Mouse (Mus musculus) megakaryocyte progenitor cell, adult 5-6 weeks (primary cell): Measurements from ENCODE around the gene Efna3. TPM values are rescaled to one million over a fixed set of nuclear protein-coding genes. Genes with fewer than 3 reads are reported as not detected.

Experiments used
- total RNA-seq, 2 experiments: library from RNA; stranded (forward) in 1 of 2; stranded (reverse) in 1 of 2; fragments of 157-497, 149-512 nt in 1 of 2; fragments of 200-1000 nt in 1 of 2; gene quantifications; 2 replicates each; pipeline versions ENCODE4 v1.2.3 to v1.2.4; 2015 to 2017

The Efna3 gene
- total RNA-seq, 2 experiments from 2014 or later = not detected

Other genes with a start within 250 kb of the Efna3 start
- gene Rusc1, start 229.7 kb downstream of the Efna3 start, total RNA-seq (2015) = 21.6 and 23.4 TPM in 2 replicates
- 16.4 and 18.2 TPM in 2 replicates for gene Rusc1, start 229.7 kb downstream of the Efna3 start, total RNA-seq (2017)
- not detected in 2 replicates for gene Gm43738, start 221.9 kb downstream of the Efna3 start, total RNA-seq (2015)
- gene Gm43738, start 221.9 kb downstream of the Efna3 start, total RNA-seq (2017) = not detected in 2 replicates
- gene Fdps, start 221.0 kb downstream of the Efna3 start, total RNA-seq (2015) = 99.4 and 118 TPM in 2 replicates
- 238 and 251 TPM in 2 replicates for gene Fdps, start 221.0 kb downstream of the Efna3 start, total RNA-seq (2017)
- 8.0 and 12.1 TPM in 2 replicates for gene Pklr, start 186.8 kb downstream of the Efna3 start, total RNA-seq (2015)
- 9.6 and 16.7 TPM in 2 replicates for gene Pklr, start 186.8 kb downstream of the Efna3 start, total RNA-seq (2017)
- 0.24 and 0.42 TPM in 2 replicates for gene Hcn3, start 162.8 kb downstream of the Efna3 start, total RNA-seq (2015)
- gene Hcn3, start 162.8 kb downstream of the Efna3 start, total RNA-seq (2017) = 0.27 and 0.67 TPM in 2 replicates
- gene Clk2, start 158.2 kb downstream of the Efna3 start, total RNA-seq (2015) = 51.1 and 53.8 TPM in 2 replicates
- 69.3 and 75.9 TPM in 2 replicates for gene Clk2, start 158.2 kb downstream of the Efna3 start, total RNA-seq (2017)
- gene Scamp3, start 145.5 kb downstream of the Efna3 start, total RNA-seq (2015) = 92.5 and 93.9 TPM in 2 replicates
- gene Scamp3, start 145.5 kb downstream of the Efna3 start, total RNA-seq (2017) = 33.4 and 37.2 TPM in 2 replicates
- gene Fam189b, start 139.8 kb downstream of the Efna3 start, total RNA-seq (2015) = 14.3 and 18.0 TPM in 2 replicates
- gene Fam189b, start 139.8 kb downstream of the Efna3 start, total RNA-seq (2017) = 2.3 and 5.2 TPM in 2 replicates
- 52.8 and 60.0 TPM in 2 replicates for gene Gba, start 120.0 kb downstream of the Efna3 start, total RNA-seq (2015)
- gene Gba, start 120.0 kb downstream of the Efna3 start, total RNA-seq (2017) = 51.4 and 55.8 TPM in 2 replicates
- gene Thbs3, start 107.8 kb downstream of the Efna3 start, total RNA-seq (2015) = not detected in 2 replicates
- gene Thbs3, start 107.8 kb downstream of the Efna3 start, total RNA-seq (2017) = 0.42 TPM in 1 of 2 replicates, not detected in the other
- gene Mtx1, start 95.9 kb downstream of the Efna3 start, total RNA-seq (2015) = 70.4 and 95.6 TPM in 2 replicates
- 66.1 and 95.2 TPM in 2 replicates for gene Mtx1, start 95.9 kb downstream of the Efna3 start, total RNA-seq (2017)
- 0.44 TPM in 1 of 2 replicates, not detected in the other for gene Muc1, start 93.9 kb downstream of the Efna3 start, total RNA-seq (2015)
- gene Muc1, start 93.9 kb downstream of the Efna3 start, total RNA-seq (2017) = not detected in 2 replicates
- 284 and 290 TPM in 2 replicates for gene Krtcap2, start 77.0 kb downstream of the Efna3 start, total RNA-seq (2015)
- gene Krtcap2, start 77.0 kb downstream of the Efna3 start, total RNA-seq (2017) = 294 and 304 TPM in 2 replicates
- gene Trim46, start 76.7 kb downstream of the Efna3 start, total RNA-seq (2015) = 1.2 and 1.5 TPM in 2 replicates
- gene Trim46, start 76.7 kb downstream of the Efna3 start, total RNA-seq (2017) = 0.12 and 0.91 TPM in 2 replicates
- gene Dpm3, start 63.6 kb downstream of the Efna3 start, total RNA-seq (2015) = 84.4 and 101 TPM in 2 replicates
- gene Dpm3, start 63.6 kb downstream of the Efna3 start, total RNA-seq (2017) = 80.4 and 135 TPM in 2 replicates
- gene Slc50a1, start 52.4 kb downstream of the Efna3 start, total RNA-seq (2015) = 70.1 and 72.0 TPM in 2 replicates
- gene Slc50a1, start 52.4 kb downstream of the Efna3 start, total RNA-seq (2017) = 49.4 and 65.0 TPM in 2 replicates
- 0.62 TPM in 1 of 2 replicates, not detected in the other for gene Efna1, start 41.8 kb downstream of the Efna3 start, total RNA-seq (2015)
- gene Efna1, start 41.8 kb downstream of the Efna3 start, total RNA-seq (2017) = 0.17 TPM in 1 of 2 replicates, not detected in the other
- 0.17 and 0.64 TPM in 2 replicates for gene Efna4, start 15.1 kb upstream of the Efna3 start, total RNA-seq (2015)
- 0.27 TPM in 1 of 2 replicates, not detected in the other for gene Efna4, start 15.1 kb upstream of the Efna3 start, total RNA-seq (2017)
- gene Adam15, start 27.0 kb upstream of the Efna3 start, total RNA-seq (2015) = 35.8 and 53.0 TPM in 2 replicates
- gene Adam15, start 27.0 kb upstream of the Efna3 start, total RNA-seq (2017) = 38.7 and 49.8 TPM in 2 replicates
- gene Dcst2, start 39.0 kb upstream of the Efna3 start, total RNA-seq (2015) = not detected in 2 replicates
- not detected in 2 replicates for gene Dcst2, start 39.0 kb upstream of the Efna3 start, total RNA-seq (2017)
- not detected in 2 replicates for gene Dcst1, start 42.3 kb upstream of the Efna3 start, total RNA-seq (2015)
- not detected in 2 replicates for gene Dcst1, start 42.3 kb upstream of the Efna3 start, total RNA-seq (2017)
- gene Zbtb7b, start 71.8 kb upstream of the Efna3 start, total RNA-seq (2015) = 3.8 and 5.7 TPM in 2 replicates
- gene Zbtb7b, start 71.8 kb upstream of the Efna3 start, total RNA-seq (2017) = 9.1 and 17.4 TPM in 2 replicates
- 1.5 and 2.7 TPM in 2 replicates for gene Lenep, start 79.8 kb upstream of the Efna3 start, total RNA-seq (2015)
- gene Lenep, start 79.8 kb upstream of the Efna3 start, total RNA-seq (2017) = 0.21 and 2.6 TPM in 2 replicates
- 9.4 and 11.3 TPM in 2 replicates for gene Flad1, start 88.9 kb upstream of the Efna3 start, total RNA-seq (2015)
- gene Flad1, start 88.9 kb upstream of the Efna3 start, total RNA-seq (2017) = 12.5 and 18.7 TPM in 2 replicates
- gene Cks1b, start 95.4 kb upstream of the Efna3 start, total RNA-seq (2015) = 268 TPM in 2 replicates
- gene Cks1b, start 95.4 kb upstream of the Efna3 start, total RNA-seq (2017) = 171 and 192 TPM in 2 replicates
- 41.4 and 42.8 TPM in 2 replicates for gene Shc1, start 95.5 kb upstream of the Efna3 start, total RNA-seq (2015)
- gene Shc1, start 95.5 kb upstream of the Efna3 start, total RNA-seq (2017) = 49.6 and 52.8 TPM in 2 replicates
- gene Pygo2, start 107.2 kb upstream of the Efna3 start, total RNA-seq (2015) = 18.9 and 25.2 TPM in 2 replicates
- 11.8 and 12.8 TPM in 2 replicates for gene Pygo2, start 107.2 kb upstream of the Efna3 start, total RNA-seq (2017)
- gene Pbxip1, start 113.7 kb upstream of the Efna3 start, total RNA-seq (2015) = 5.2 and 6.1 TPM in 2 replicates
- gene Pbxip1, start 113.7 kb upstream of the Efna3 start, total RNA-seq (2017) = 13.4 and 15.0 TPM in 2 replicates
- 14.7 and 14.8 TPM in 2 replicates for gene Pmvk, start 131.6 kb upstream of the Efna3 start, total RNA-seq (2015)
- gene Pmvk, start 131.6 kb upstream of the Efna3 start, total RNA-seq (2017) = 18.8 and 25.3 TPM in 2 replicates
- not detected in 2 replicates for gene Kcnn3, start 197.2 kb upstream of the Efna3 start, total RNA-seq (2015)
- gene Kcnn3, start 197.2 kb upstream of the Efna3 start, total RNA-seq (2017) = 0.03 TPM in 1 of 2 replicates, not detected in the other